Mouse (Mus musculus) hematopoietic stem cell, adult 5-6 weeks (primary cell): ENCODE data around the gene Tulp4. TPM values are rescaled to one million over a fixed set of nuclear protein-coding genes. Genes with fewer than 3 reads are reported as not detected.

Source experiments
- ATAC-seq, 2 experiments: fragments of 125-278 bp in 1 of 2; replicated peaks in 1 of 2; 2 replicates each; pipeline ENCODE4 v1.8.0; 2016 to 2017; ENCODE audit warnings: inconsistent platforms in 2 of 2, mild to moderate bottlenecking in 2 of 2, moderate number of reproducible peaks in 2 of 2, low read depth in 1 of 2, moderate TSS enrichment in 1 of 2; ENCODE audit not compliant: low FRiP score in 2 of 2, poor library complexity in 2 of 2, severe bottlenecking in 2 of 2, insufficient read depth in 1 of 2, low TSS enrichment in 1 of 2
- total RNA-seq: library from RNA; stranded (forward); fragments of 172-1452, 232-1000 nt; gene quantifications from 2 replicates; pipeline ENCODE4 v1.2.3, GENCODE M21; 2017

The Tulp4 gene
- total RNA-seq, 1 experiment from 2014 or later, result 16.3 TPM

DNA sequence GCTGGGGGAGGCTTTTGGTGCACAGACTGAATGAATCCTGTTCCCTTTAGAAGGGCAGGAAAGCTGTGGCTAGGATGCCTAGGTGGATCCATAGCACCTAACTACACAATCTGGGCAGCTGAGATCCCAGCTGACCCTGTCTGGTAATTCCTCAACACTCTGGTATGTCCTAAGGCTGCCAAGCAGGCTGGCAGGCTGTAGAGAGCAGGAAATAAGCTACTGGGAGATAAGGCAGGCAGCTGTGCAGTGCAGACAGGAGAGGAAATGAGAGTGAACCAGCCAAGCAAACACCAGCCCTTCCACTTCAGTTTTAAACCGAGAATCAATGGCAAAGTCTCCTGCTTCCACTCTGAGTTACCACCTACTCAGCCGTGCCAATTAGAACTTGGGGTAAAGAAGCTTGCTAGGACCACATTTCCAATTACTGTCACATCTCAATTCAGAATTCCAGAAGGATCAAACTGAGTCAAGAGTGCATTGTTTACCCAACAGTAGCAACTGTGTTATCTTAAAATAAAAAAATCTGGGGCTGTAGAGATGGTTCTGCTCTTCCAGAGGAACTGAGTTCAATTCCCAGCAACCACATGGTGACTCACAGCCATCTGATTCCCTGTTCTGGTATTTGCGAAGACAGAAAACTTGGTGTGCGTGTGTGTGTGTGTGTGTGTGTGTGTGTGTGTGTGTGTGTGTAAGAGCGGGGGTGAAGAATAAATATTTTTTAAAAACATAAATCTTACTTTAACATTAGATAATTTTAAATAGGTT is 66.9 kb downstream of the Tulp4 start:
- ATAC-seq, result peak; percentile 96 to 100

- ATAC-seq, result no peak
Observed at GRCm38 (mm10) chr17:6174574-6174973, 68.3 kb downstream of the Tulp4 start.

DNA sequence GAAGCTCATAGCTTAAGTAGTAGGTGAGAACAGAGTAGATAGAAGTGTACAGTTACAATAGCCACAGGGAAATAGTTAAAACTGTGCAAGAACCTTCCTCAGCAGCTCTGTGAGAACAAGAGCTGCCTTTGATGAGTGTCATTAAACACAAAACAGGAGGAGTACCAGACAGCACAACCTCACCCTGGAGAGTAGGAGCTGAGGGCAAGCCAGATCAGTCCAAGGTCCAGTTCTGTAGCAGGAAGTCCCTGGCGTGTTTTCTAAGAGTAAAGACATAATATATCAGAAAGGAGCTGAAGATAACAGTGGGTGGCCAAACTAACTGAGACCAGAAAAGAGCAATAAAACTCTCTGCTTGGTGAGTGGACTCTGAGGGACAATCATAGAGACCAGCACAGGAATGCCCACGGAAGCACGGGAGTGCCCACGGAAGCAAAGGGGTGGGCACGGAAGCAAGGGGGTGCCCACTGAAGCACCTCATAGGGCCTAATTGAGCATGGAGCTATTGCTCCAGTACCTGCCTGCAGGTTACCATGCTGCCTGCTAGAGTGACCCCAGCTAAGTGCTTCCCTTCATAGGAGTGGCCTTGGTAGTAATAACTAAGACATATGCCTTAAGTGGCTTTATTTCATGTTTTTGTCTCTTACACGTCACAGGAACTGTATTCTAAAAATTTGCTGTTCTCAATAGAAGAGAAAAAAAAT is 72.5 kb downstream of the Tulp4 start:
- no peak for ATAC-seq

GRCm38 (mm10) chr17:6179389-6179788 is 73.2 kb downstream of the Tulp4 start:
- no peak for ATAC-seq

GRCm38 (mm10) chr17:6180421-6180820 is 74.2 kb downstream of the Tulp4 start:
- ATAC-seq, result no peak

DNA sequence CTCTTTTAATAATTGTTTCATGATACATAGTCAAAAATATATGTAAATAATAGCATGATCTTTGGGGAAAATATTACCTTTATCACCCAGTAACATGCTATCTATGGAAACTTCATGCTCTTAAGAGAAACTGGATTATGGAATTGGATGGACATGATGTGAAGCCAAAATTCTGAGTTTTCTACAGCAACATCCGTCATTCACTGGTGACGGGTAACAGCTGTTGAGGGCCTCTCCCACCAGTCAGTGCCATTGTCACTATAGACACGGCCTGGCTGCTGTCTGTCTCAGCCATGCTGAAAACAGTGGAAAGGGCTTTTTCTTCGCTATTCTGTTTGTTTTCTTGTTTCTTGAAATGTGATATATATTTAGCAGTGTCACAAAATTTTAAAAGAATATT is 76.5 kb downstream of the Tulp4 start:
- no peak for ATAC-seq

DNA sequence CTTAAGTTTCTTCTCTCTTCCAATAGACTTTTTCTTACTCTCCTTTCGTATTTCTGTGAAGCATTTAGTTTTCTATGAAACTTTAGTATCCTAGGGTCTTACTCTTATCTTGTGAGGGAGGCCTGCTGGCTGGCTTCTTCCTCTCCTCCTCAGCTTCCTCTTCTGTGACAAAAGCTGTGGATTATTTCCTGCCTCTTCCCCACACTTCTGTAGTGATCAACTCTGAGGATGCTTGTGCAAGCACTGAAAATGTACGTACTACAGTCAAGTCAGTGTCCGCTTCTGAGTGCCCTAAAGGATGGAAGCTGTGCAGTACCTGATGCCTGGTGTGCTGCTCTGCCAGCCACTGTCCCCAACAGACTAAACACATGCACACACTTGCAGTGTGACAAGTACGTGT is 80.4 kb downstream of the Tulp4 start:
- peak; percentile 22 to 23; a peak in 2 of 4 replicates for ATAC-seq

DNA sequence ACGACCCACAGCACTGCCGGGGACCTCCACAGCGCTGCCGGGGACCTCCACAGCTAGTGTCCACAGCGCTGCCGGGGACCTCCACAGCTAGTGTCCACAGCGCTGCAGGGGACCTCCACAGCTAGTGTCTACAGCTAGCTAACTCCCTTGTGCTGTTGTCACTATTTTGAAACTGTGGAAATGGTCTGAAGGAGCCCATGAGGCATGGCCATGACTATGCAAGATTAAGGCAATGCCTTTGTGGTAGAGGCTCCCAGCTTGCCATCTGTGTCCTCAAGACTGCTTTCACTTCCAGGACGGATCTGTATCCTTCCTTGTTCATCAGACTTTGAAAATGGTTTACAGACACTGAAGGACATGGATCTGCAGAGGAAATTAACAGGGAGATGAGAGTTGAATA is 80.9 kb downstream of the Tulp4 start:
- peak; percentile 51 to 66; a peak in 3 of 4 replicates for ATAC-seq

DNA sequence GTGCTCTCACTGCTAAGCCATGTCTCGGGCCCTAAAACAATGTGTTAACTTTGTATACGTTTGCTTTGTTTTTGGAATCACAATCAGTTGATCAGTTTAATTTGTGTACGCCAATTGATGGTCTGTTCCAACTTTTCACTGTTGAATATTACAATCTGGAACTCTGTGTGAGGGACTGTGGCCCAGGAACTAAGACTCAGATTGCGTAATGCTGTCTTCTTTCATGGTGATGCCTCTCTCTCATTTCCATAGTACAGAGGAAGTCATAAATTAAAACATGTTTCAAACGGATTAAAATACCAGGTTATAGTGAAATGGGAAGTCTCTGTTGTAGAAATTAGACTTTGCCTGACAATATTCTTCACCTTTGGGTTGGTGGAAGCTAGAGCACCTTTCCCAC is 83.0 kb downstream of the Tulp4 start:
- peak in 1 of 2 experiments; percentile 46; a peak in 1 of 4 replicates for ATAC-seq

- ATAC-seq, result no peak
Observed at GRCm38 (mm10) chr17:6192275-6192674, 86.0 kb downstream of the Tulp4 start.

DNA sequence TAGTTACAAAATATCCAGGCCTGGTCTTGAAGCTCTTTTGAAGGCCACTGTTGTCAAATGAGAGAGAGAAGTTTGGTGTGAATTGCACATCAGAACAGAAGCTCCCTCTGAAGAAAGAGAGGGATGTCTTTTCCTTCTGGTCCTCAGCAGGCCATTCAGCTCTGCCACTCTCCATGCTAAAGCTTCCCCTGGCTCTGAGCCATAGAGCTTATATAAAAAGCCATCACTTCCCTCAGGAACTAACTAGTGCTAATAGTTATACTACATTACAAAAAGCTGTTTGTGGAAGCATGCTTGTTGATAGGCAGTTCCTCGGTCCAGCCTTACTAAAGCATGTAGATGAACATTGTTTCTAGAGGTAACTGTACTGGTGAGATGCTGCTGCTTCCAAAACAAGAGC is 89.2 kb downstream of the Tulp4 start:
- no peak for ATAC-seq

DNA sequence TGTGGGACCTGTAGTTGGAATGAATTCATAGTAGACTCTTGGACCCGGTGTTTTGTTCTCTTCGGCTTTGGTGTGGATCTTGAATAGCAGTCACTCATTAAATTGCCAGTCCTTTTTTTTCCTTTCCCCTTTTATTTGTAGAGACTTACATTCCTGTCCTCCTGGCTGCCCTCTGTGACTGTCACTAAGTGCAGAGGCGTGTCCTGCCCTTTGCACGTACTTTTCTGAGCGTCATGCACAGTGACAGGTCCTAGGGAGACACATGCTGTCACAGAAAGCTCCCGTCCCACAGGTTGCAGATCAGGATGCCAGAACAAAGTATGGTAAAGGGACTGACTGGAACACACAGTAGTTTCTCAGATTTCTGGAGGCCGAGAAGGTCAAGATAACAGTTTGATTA is 91.3 kb downstream of the Tulp4 start:
- ATAC-seq, result no peak

- no peak for ATAC-seq
Observed at GRCm38 (mm10) chr17:6198670-6199069, 92.4 kb downstream of the Tulp4 start.

DNA sequence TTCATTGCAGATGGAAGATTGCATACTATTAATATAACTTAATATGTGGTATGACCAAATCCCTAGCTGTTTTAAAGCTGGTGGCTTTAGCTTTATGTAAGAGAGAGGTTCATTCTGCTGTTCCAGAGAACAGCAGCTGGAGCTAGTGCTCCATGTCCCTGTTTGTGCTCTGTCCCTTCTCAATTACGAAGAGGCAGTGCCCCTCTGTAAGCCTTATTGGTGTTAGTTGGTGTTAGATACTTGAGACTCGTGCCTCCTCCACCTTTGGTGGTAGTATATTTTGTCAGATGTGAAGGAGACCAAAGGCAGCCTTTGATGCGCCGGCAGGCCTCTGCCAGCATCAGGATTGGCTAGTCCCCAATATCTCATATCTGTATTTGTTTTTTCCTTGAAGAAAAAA is 92.9 kb downstream of the Tulp4 start:
- no peak for ATAC-seq

- no peak for ATAC-seq
Observed at GRCm38 (mm10) chr17:6201522-6202250, 95.4 kb downstream of the Tulp4 start.

DNA sequence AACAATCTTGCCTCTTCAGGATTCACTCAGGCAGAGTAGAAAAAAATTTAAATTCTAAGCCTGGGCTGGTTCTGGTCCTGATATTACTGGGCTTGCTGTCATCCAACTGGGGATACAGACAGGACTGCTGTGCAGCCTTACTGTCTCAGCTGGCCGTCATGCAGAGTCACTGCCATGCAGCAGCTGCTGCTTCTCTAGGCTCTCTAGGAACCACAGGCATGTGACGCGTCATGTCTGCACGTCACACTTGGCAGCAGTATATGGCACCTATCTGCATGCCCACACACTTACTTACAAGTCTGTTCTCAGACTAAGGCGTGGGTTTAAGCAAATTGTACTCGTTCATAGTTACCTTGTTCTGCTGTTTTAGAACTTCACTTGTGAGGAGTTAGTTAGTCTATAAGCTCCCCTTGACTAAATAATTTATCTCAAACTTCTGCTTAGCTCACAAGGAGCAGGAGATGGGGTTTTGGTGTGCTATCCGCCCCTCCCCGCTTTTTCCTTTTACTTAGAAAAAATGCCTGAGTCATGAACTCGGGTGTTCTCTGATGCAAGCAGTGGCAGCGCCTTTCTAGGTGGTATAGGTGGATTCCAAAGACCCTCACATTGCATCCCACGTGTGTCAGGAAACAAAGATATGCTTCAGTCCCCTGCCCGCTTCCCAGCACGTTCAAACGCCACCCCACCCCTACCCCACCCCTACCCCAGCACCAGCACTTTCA is 96.3 kb downstream of the Tulp4 start:
- ATAC-seq, result peak; percentile 87 to 89; a peak in 3 of 4 replicates

DNA sequence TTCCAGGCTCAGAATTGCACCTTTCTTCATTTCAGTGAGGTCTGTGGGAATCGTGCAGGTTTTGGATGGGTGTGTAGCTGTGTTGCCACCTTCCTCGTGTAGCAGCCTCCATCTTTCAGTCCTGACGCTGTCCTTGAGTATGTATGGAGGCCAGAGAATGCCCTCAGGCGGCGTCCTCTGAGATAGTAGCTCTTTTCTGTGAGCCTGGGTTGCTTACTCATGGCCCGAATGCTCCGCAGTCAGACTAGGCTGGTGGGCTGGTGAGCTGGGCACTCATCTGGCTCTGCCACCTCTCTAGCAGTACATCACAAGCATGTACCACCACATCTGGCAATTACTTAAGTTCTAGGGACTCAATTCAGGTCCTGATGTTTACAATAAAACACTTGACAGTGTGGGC is 96.9 kb downstream of the Tulp4 start:
- no peak for ATAC-seq

- no peak for ATAC-seq
Observed at GRCm38 (mm10) chr17:6203795-6204194, 97.6 kb downstream of the Tulp4 start.
